Mouse (Mus musculus) retina, postnatal 1 day (tissue): Measurements from ENCODE around the gene Trabd2b.
A peak's percentile ranks its signal among the peaks of the same experiment; 100 is the strongest.

Source experiments
- DNase-seq: peaks from one replicate; pipeline ENCODE4 v3.0.0-alpha.2; 2012

Trabd2b gene

GRCm38 (mm10) chr4:114401993-114402731 lies 4.4 kb upstream of the Trabd2b start:
- no peak for DNase-seq

- DNase-seq: peak; percentile 92
Measured at GRCm38 (mm10) chr4:114405682-114406354, 706 bp upstream of the Trabd2b start.

GRCm38 (mm10) chr4:114407516-114407915 lies 992 bp downstream of the Trabd2b start:
- DNase-seq: no peak

- DNase-seq: no peak
Measured at GRCm38 (mm10) chr4:114408298-114408697, 1.8 kb downstream of the Trabd2b start.

GRCm38 (mm10) chr4:114408890-114409480 lies 2.5 kb downstream of the Trabd2b start:
- no peak for DNase-seq

GRCm38 (mm10) chr4:114409511-114409910 lies 3.0 kb downstream of the Trabd2b start:
- no peak for DNase-seq

- DNase-seq: no peak
Measured at GRCm38 (mm10) chr4:114410026-114410425, 3.5 kb downstream of the Trabd2b start.

GRCm38 (mm10) chr4:114410443-114410842 lies 3.9 kb downstream of the Trabd2b start:
- no peak for DNase-seq

- DNase-seq: no peak
Measured at GRCm38 (mm10) chr4:114410958-114411661, 4.6 kb downstream of the Trabd2b start.

- DNase-seq: no peak
Measured at GRCm38 (mm10) chr4:114411846-114412390, 5.4 kb downstream of the Trabd2b start.

GRCm38 (mm10) chr4:114415925-114416645 lies 9.6 kb downstream of the Trabd2b start:
- no peak for DNase-seq

GRCm38 (mm10) chr4:114420154-114420553 lies 13.6 kb downstream of the Trabd2b start:
- DNase-seq: no peak

- DNase-seq: no peak
Measured at GRCm38 (mm10) chr4:114423084-114423483, 16.6 kb downstream of the Trabd2b start.

GRCm38 (mm10) chr4:114425808-114426207 lies 19.3 kb downstream of the Trabd2b start:
- DNase-seq: no peak

GRCm38 (mm10) chr4:114432742-114433141 lies 26.2 kb downstream of the Trabd2b start:
- no peak for DNase-seq

- no peak for DNase-seq
Measured at GRCm38 (mm10) chr4:114433440-114433839, 26.9 kb downstream of the Trabd2b start.

GRCm38 (mm10) chr4:114434766-114435165 lies 28.2 kb downstream of the Trabd2b start:
- no peak for DNase-seq

- no peak for DNase-seq
Measured at GRCm38 (mm10) chr4:114435381-114435780, 28.9 kb downstream of the Trabd2b start.

- peak; percentile 38 for DNase-seq
Measured at GRCm38 (mm10) chr4:114438764-114439163, 32.2 kb downstream of the Trabd2b start.

GRCm38 (mm10) chr4:114442186-114442585 lies 35.7 kb downstream of the Trabd2b start:
- peak; percentile 11 for DNase-seq

- no peak for DNase-seq
Measured at GRCm38 (mm10) chr4:114442661-114443060, 36.1 kb downstream of the Trabd2b start.

GRCm38 (mm10) chr4:114448393-114449052 lies 42.0 kb downstream of the Trabd2b start:
- no peak for DNase-seq
